Mouse (Mus musculus): ENCODE data around the gene Rab3gap1.

DNA sequence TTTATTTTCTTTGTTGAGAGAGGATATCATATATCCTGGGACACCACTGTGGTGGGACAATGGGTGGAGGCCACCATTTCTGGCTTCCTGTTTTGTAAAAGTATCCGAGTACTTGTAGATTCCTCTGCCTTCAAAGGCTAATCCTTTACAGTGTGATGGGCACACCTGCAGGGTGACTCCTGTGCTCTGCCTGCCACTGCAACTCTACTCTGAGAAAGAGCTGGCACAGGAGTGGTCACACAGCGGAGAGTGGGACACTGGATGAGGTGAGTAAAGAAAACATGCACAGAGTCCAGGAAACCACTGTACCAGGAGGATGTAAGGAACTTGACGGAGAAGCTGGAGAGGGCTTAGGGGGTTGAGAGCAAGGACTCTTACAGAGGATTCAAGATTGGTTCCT, 113.7 kb downstream of the Rab3gap1 start:
- TF ChIP-seq POLR2A (IDR thresholded peaks at IDR 0.05; ENCODE audit: borderline replicate concordance, insufficient read depth, low read length) (no peak), CTCF (IDR thresholded peaks at IDR 0.05; ENCODE audit: borderline replicate concordance, insufficient read depth, low read depth, low read length) (no peak)
